Mouse (Mus musculus) liver, embryonic 14.5 days (tissue): ENCODE data around the gene Ralgps1.

Experiments
- CTCF ChIP-seq: IDR thresholded peaks from 2 replicates; pipeline ENCODE4 v1.5.1; 2016; ENCODE audit warnings: antibody characterized with exemption, low read depth, control low read depth
- EP300 ChIP-seq: IDR thresholded peaks from 2 replicates; pipeline ENCODE4 v1.6.1; 2016; ENCODE audit warnings: antibody characterized with exemption, low read depth

- TF ChIP-seq CTCF, result no peak
- TF ChIP-seq EP300, result no peak
These were observed 234.0 kb downstream of the Ralgps1 start for GRCm38 (mm10) chr2:33137244-33137643.
